Mouse (Mus musculus) bone marrow macrophage, adult 2 months (primary cell): ENCODE measurements around the gene Gm10273.

Experiments used
- CTCF ChIP-seq: IDR thresholded peaks from 2 replicates; pipeline ENCODE4 v1.5.1; 2012; ENCODE audit warnings: low read depth, mild to moderate bottlenecking, low read length, moderate library complexity
- POLR2A ChIP-seq: IDR thresholded peaks from 2 replicates; pipeline ENCODE4 v1.6.1; 2012; ENCODE audit warnings: mild to moderate bottlenecking, low read depth, low read length, borderline replicate concordance

GRCm38 (mm10) chr10:59377906-59378305, 17.5 kb upstream of the Gm10273 start:
- TF ChIP-seq CTCF: no peak
- TF ChIP-seq POLR2A: no peak
